Mouse (Mus musculus) kidney, embryonic 16.5 days (tissue): Measurements from ENCODE around the gene Nol12. TPM values are rescaled to one million over a fixed set of nuclear protein-coding genes. Genes with fewer than 3 reads are reported as not detected.
A peak's percentile ranks its signal among the peaks of the same experiment; 100 is the strongest.

Experiments used
- ATAC-seq: fragments of 200-750 bp; cut with Nextera tagmentation; 2 replicates; pipeline ENCODE4 v1.8.0; 2017; ENCODE audit warnings: moderate TSS enrichment; ENCODE audit not compliant: low FRiP score, low TSS enrichment
- H3K27ac ChIP-seq: fragments of 300-500 bp; sonication (generic); 2 replicates; pipeline ENCODE4 v1.5.1; 2014; ENCODE audit warnings: low read length
- H3K27me3 ChIP-seq: fragments of 300-500 bp; sonication (generic); 2 replicates; pipeline ENCODE4 v1.6.1; 2014; ENCODE audit warnings: low read length, control low read depth, mixed read lengths; ENCODE audit not compliant: insufficient read depth
- H3K36me3 ChIP-seq: fragments of 300-500 bp; sonication (generic); 2 replicates; pipeline ENCODE4 v1.6.1; 2014; ENCODE audit warnings: low read length, control low read depth, mixed read lengths; ENCODE audit not compliant: insufficient read depth
- H3K4me1 ChIP-seq: fragments of 300-500 bp; sonication (generic); 2 replicates; pipeline ENCODE4 v1.6.1; 2014; ENCODE audit warnings: low read length, control low read depth, mixed read lengths; ENCODE audit not compliant: insufficient read depth
- H3K4me2 ChIP-seq: fragments of 300-500 bp; sonication (generic); replicated peaks from 2 replicates; pipeline ENCODE4 v1.6.1; 2014; ENCODE audit warnings: low read depth, low read length
- H3K4me3 ChIP-seq: fragments of 300-500 bp; sonication (generic); 2 replicates; pipeline ENCODE4 v1.5.1; 2014; ENCODE audit warnings: mild to moderate bottlenecking, low read length
- H3K9ac ChIP-seq: fragments of 300-500 bp; sonication (generic); replicated peaks from 2 replicates; pipeline ENCODE4 v1.6.1; 2014; ENCODE audit warnings: low read length
- H3K9me3 ChIP-seq: fragments of 300-500 bp; sonication (generic); 2 replicates; pipeline ENCODE4 v1.6.1; 2016; ENCODE audit warnings: low read length, control low read depth
- WGBS: fragments of 180-500 bp; shearing (Covaris S2); extraction: QIAGEN DNeasy Blood & Tissue Kit; methylation state at CpG from one replicate; pipeline ENCODE4 v1.1.7; 2014; 5-methylcytosine and 5-hydroxymethylcytosine counted together
- polyA plus RNA-seq: library from polyadenylated mRNA; unstranded; fragments of >200 nt; fragmentation: Nextera tagmentation; extraction: Ambion mirVana; gene quantifications from 2 replicates; pipeline ENCODE4 v1.2.1, GENCODE M21; 2015

The Nol12 gene
- polyA plus RNA-seq, 1 experiment from 2014 or later, result 59.9 TPM

DNA sequence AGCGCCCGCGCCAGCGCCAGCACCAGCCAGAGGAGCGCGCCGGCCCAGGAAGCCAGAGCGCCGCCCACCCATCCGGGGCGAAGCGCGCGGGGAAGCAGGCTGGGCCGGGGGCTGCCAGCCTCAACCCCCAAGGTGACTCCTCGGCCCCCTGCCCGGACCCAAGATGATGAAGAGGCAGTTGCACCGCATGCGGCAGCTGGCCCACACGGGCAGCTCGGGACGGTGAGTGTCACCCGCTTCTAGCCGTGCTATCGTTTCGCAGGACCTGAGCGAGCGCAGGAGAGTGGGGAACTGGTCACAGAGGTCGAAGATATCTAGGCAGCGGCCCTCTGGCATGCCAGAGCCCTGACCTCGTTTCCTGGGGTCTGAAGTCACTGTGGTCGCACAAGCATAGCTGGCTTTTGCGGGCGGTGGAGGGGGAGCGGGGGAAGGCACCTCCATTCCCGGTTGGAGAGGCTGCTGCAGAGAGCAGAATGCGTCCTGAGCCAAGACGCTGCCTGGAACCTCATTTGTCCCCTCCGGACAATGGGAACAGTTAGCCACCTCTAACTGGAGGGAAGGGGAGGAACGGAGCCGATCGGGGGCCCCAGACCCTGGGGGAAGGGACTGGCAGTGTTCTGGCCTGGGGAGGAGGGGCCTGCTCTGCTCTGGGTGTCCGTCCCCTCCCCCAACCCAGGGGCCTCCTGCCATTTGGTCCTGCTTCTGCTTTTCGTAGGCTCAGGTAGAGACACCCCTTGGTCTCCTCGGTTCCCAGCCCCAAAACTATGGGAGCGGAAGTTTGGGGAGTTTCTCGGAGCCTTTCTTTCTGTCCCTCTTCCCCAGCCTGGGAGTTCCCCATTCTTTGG is 34.8 kb upstream of the Nol12 start, which contains the start of gene Sh3bp1:
Gene Sh3bp1 (plus strand): TSS at position 29 of the 845 bp plus-strand sequence.
- H3K4me1 ChIP-seq, result peaks cover 47% of the 10 kb centered on the region
- 1% methylated on average over 45 of the region's 47 CpGs for WGBS

GRCm38 (mm10) chr15:78900585-78901421 is 33.9 kb upstream of the Nol12 start:
- H3K9me3 ChIP-seq, result no peaks in the 10 kb centered on the region
- peak overlapping the region; percentile 77 for H3K4me3 ChIP-seq
- no peaks in the 10 kb centered on the region for H3K27me3 ChIP-seq
- H3K4me1 ChIP-seq, result peaks cover 43% of the 10 kb centered on the region
- peaks cover 20% of the 10 kb centered on the region for H3K36me3 ChIP-seq
- H3K4me2 ChIP-seq, result peak overlapping the region; percentile 86
- WGBS, result 20% methylated on average over 18 of the region's 18 CpGs
- peak overlapping the region; percentile 81; the same call in 1 of the 2 replicates for H3K27ac ChIP-seq
- H3K9ac ChIP-seq, result peak overlapping the region; percentile 84
- peak; percentile 18; the same call in 1 of the 2 replicates for ATAC-seq

More for the DNA sequence above, 34.8 kb upstream of the Nol12 start, which contains the start of gene Sh3bp1:
- no peaks in the 10 kb centered on the region for H3K9me3 ChIP-seq
- H3K36me3 ChIP-seq, result peaks cover 12% of the 10 kb centered on the region
- H3K9ac ChIP-seq, result peak within 1 kb of the TSS; percentile 84
- H3K4me2 ChIP-seq, result peak within 1 kb of the TSS; percentile 86
- no peaks in the 10 kb centered on the region for H3K27me3 ChIP-seq
- H3K27ac ChIP-seq, result peak within 1 kb of the TSS; percentile 81
- peak; percentile 64 for ATAC-seq
- peak within 1 kb of the TSS; percentile 77 for H3K4me3 ChIP-seq

GRCm38 (mm10) chr15:78901422-78901789 is 33.3 kb upstream of the Nol12 start:
- Histone ChIP-seq H3K9me3 (no peaks in the 10 kb centered on the region), H3K36me3 (peaks cover 22% of the 10 kb centered on the region), H3K9ac (peak overlapping the region; percentile 84), H3K4me2 (peak overlapping the region; percentile 86), H3K4me1 (peaks cover 37% of the 10 kb centered on the region), H3K27me3 (no peaks in the 10 kb centered on the region), H3K27ac (peak overlapping the region; percentile 81; the same call in 1 of the 2 replicates), H3K4me3 (peak overlapping the region; percentile 77; the same call in 1 of the 2 replicates)
- WGBS, result 59% methylated on average over 8 of the region's 8 CpGs
- no peak for ATAC-seq

GRCm38 (mm10) chr15:78903243-78903642 is 31.5 kb upstream of the Nol12 start:
- no peaks in the 10 kb centered on the region for H3K9me3 ChIP-seq
- peaks cover 30% of the 10 kb centered on the region for H3K4me1 ChIP-seq
- H3K27me3 ChIP-seq, result no peaks in the 10 kb centered on the region
- peak overlapping the region; percentile 19 for H3K9ac ChIP-seq
- H3K4me2 ChIP-seq, result no peak overlapping the region
- H3K36me3 ChIP-seq, result peaks cover 35% of the 10 kb centered on the region
- no peak for ATAC-seq
- no peak overlapping the region for H3K4me3 ChIP-seq
- no peak overlapping the region for H3K27ac ChIP-seq
- 6% methylated on average over 2 of the region's 2 CpGs for WGBS

GRCm38 (mm10) chr15:78908399-78908798 is 26.3 kb upstream of the Nol12 start:
- H3K27ac ChIP-seq, result no peak overlapping the region
- H3K4me2 ChIP-seq, result no peak overlapping the region
- no peak for ATAC-seq
- H3K36me3 ChIP-seq, result peaks cover 65% of the 10 kb centered on the region
- H3K9ac ChIP-seq, result no peak overlapping the region
- WGBS, result 70% methylated on average over 7 of the region's 7 CpGs
- H3K27me3 ChIP-seq, result no peaks in the 10 kb centered on the region
- peaks cover 2% of the 10 kb centered on the region; the same call in 1 of the 2 replicates for H3K4me1 ChIP-seq
- no peaks in the 10 kb centered on the region for H3K9me3 ChIP-seq
- H3K4me3 ChIP-seq, result no peak overlapping the region

DNA sequence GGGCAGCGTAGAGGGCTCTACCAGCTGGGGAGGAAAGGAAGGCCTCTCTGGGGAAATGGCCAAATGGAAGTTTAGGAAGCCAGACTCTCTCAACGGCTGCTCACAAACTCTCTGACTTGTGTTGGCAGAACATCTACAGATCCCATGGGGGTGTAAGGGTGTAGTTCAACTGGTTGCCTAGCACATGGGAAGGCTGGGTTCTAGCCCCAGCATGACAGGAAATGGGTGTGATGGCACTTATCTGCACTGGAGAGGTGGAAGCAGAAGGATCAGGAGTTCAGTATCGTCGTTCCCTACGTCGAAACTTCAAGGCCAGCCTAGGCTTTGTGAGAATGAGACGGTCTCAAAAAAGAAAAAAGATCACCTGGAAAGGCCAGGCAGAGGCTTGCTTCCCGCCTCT is 25.8 kb upstream of the Nol12 start:
- Histone ChIP-seq H3K4me1 (peaks cover 2% of the 10 kb centered on the region; the same call in 1 of the 2 replicates), H3K4me3 (no peak overlapping the region), H3K27me3 (no peaks in the 10 kb centered on the region), H3K9ac (no peak overlapping the region), H3K4me2 (no peak overlapping the region), H3K27ac (no peak overlapping the region), H3K9me3 (no peaks in the 10 kb centered on the region), H3K36me3 (peaks cover 61% of the 10 kb centered on the region)
- no peak for ATAC-seq
- 89% methylated on average over 8 of the region's 8 CpGs for WGBS

- H3K9ac ChIP-seq, result no peak overlapping the region
- ATAC-seq, result no peak
- H3K27ac ChIP-seq, result no peak overlapping the region
- peaks cover 26% of the 10 kb centered on the region for H3K4me1 ChIP-seq
- WGBS, result 30% methylated on average over 9 of the region's 9 CpGs
- H3K9me3 ChIP-seq, result no peaks in the 10 kb centered on the region
- no peaks in the 10 kb centered on the region for H3K27me3 ChIP-seq
- H3K4me2 ChIP-seq, result no peak overlapping the region
- no peak overlapping the region for H3K4me3 ChIP-seq
- H3K36me3 ChIP-seq, result peaks cover 41% of the 10 kb centered on the region
These were observed 22.7 kb upstream of the Nol12 start for GRCm38 (mm10) chr15:78912040-78912439.

GRCm38 (mm10) chr15:78913632-78914090 is 21.1 kb upstream of the Nol12 start, which contains the start of gene Pdxp:
Gene Pdxp, plus strand, starts transcription at chr15:78913919.
- no peaks in the 10 kb centered on the region for H3K9me3 ChIP-seq
- under 1% methylated on average over 38 of the region's 51 CpGs for WGBS
- H3K4me1 ChIP-seq, result peaks cover 26% of the 10 kb centered on the region
- peak; percentile 92 for ATAC-seq
- H3K27me3 ChIP-seq, result no peaks in the 10 kb centered on the region
- peak within 1 kb of the TSS; percentile 92 for H3K4me2 ChIP-seq
- peak within 1 kb of the TSS; percentile 72 for H3K4me3 ChIP-seq
- H3K36me3 ChIP-seq, result peaks cover 31% of the 10 kb centered on the region
- peak within 1 kb of the TSS; percentile 77 for H3K27ac ChIP-seq
- peak within 1 kb of the TSS; percentile 77 for H3K9ac ChIP-seq

DNA sequence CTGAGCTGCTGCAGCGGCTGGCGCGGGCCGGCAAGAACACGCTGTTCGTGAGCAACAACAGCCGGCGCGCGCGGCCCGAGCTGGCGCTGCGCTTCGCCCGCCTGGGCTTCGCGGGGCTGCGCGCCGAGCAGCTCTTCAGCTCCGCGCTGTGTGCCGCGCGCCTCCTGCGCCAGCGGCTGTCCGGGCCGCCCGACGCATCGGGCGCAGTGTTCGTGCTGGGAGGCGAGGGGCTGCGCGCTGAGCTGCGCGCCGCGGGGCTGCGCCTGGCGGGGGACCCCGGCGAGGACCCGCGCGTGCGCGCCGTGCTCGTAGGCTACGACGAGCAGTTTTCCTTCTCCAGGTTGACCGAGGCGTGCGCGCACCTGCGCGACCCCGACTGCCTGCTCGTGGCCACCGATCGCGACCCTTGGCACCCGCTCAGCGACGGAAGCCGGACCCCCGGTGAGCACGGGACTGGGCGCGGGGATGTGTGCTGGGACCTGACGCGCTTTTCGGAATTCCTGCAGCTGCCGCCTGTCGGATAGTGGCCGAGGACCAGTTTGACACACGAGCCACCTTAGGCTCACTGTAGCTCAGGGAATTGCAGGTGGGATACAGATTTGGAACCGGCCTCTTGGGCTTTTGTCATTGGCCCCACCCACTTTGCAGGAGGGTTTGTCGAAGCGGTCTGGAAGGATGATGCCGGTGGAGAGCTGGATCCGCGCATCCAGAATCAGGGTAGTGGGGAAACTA is 20.5 kb upstream of the Nol12 start:
- peak overlapping the region; percentile 77 for H3K9ac ChIP-seq
- ATAC-seq, result peak; percentile 70
- H3K4me3 ChIP-seq, result peak overlapping the region; percentile 72
- peaks cover 26% of the 10 kb centered on the region for H3K4me1 ChIP-seq
- H3K27ac ChIP-seq, result peak overlapping the region; percentile 77
- no peaks in the 10 kb centered on the region for H3K27me3 ChIP-seq
- no peaks in the 10 kb centered on the region for H3K9me3 ChIP-seq
- peaks cover 28% of the 10 kb centered on the region for H3K36me3 ChIP-seq
- H3K4me2 ChIP-seq, result peak overlapping the region; percentile 92
- under 1% methylated on average over 74 of the region's 87 CpGs for WGBS
